Mouse (Mus musculus) liver, adult (tissue): ENCODE data around the gene Ltbr.

ENCODE experiments used
- GATA4 ChIP-seq: IDR thresholded peaks from 2 replicates; pipeline ENCODE4 v1.6.1; 2014; ENCODE audit warnings: mild to moderate bottlenecking, low read length; ENCODE audit not compliant: insufficient replicate concordance

Ltbr gene

GRCm38 (mm10) chr6:125328243-125328642 lies 14.6 kb upstream of the Ltbr start:
- TF ChIP-seq GATA4 = no peak

GRCm38 (mm10) chr6:125325337-125325736 lies 11.7 kb upstream of the Ltbr start:
- TF ChIP-seq GATA4 = no peak

GRCm38 (mm10) chr6:125323547-125323946 lies 9.9 kb upstream of the Ltbr start:
- no peak for TF ChIP-seq GATA4

GRCm38 (mm10) chr6:125322794-125323193 lies 9.1 kb upstream of the Ltbr start:
- no peak for TF ChIP-seq GATA4

GRCm38 (mm10) chr6:125321114-125321855 lies 7.6 kb upstream of the Ltbr start:
- no peak for TF ChIP-seq GATA4

- TF ChIP-seq GATA4 = no peak
Measured at GRCm38 (mm10) chr6:125320323-125320722, 6.6 kb upstream of the Ltbr start, which contains the start of gene Scnn1a. TSS of gene Scnn1a (plus strand) at chr6:125320659.

GRCm38 (mm10) chr6:125319919-125320296 lies 6.2 kb upstream of the Ltbr start:
- no peak for TF ChIP-seq GATA4

GRCm38 (mm10) chr6:125318981-125319918 lies 5.6 kb upstream of the Ltbr start:
- TF ChIP-seq GATA4 = no peak

GRCm38 (mm10) chr6:125317077-125317476 lies 3.4 kb upstream of the Ltbr start:
- no peak for TF ChIP-seq GATA4

GRCm38 (mm10) chr6:125314746-125315145 lies 1.1 kb upstream of the Ltbr start:
- TF ChIP-seq GATA4 = no peak; the same call in 1 of the 2 replicates

GRCm38 (mm10) chr6:125314231-125314563 lies 512 bp upstream of the Ltbr start:
- no peak for TF ChIP-seq GATA4

GRCm38 (mm10) chr6:125312581-125313355 lies 917 bp downstream of the Ltbr start:
- TF ChIP-seq GATA4 = no peak

- no peak for TF ChIP-seq GATA4
Measured at GRCm38 (mm10) chr6:125312171-125312570, 1.5 kb downstream of the Ltbr start.

GRCm38 (mm10) chr6:125309406-125309805 lies 4.3 kb downstream of the Ltbr start:
- no peak for TF ChIP-seq GATA4

GRCm38 (mm10) chr6:125308921-125309320 lies 4.8 kb downstream of the Ltbr start:
- no peak for TF ChIP-seq GATA4
